Mouse (Mus musculus) thymus, adult 2 months (tissue): ENCODE results near the gene Nckap5. TPM values are rescaled to one million over a fixed set of nuclear protein-coding genes. Genes with fewer than 3 reads are reported as not detected.

Source experiments
- DNase-seq: peaks from one replicate; pipeline ENCODE4 v3.0.0; 2021
- H3K27ac ChIP-seq: fragments of 200-500 bp; 2 replicates; pipeline ENCODE4 v1.5.1; 2012; ENCODE audit warnings: low read length, control low read depth; ENCODE audit not compliant: control insufficient read depth, insufficient read depth
- H3K27me3 ChIP-seq: fragments of 200-500 bp; 2 replicates; pipeline ENCODE4 v1.6.1; 2012; ENCODE audit warnings: mild to moderate bottlenecking, low read length, moderate library complexity, mixed read lengths; ENCODE audit not compliant: control insufficient read depth, insufficient read depth
- H3K36me3 ChIP-seq: fragments of 200-500 bp; 2 replicates; pipeline ENCODE4 v1.6.1; 2012; ENCODE audit warnings: mild to moderate bottlenecking, low read length, moderate library complexity; ENCODE audit not compliant: control insufficient read depth, insufficient read depth
- H3K4me1 ChIP-seq: fragments of 200-500 bp; replicated peaks from 2 replicates; pipeline ENCODE4 v1.6.1; 2012; ENCODE audit warnings: low read length; ENCODE audit not compliant: control insufficient read depth, insufficient read depth
- H3K4me3 ChIP-seq: fragments of 200-500 bp; 2 replicates; pipeline ENCODE4 v1.5.1; 2012; ENCODE audit warnings: mild to moderate bottlenecking, low read length, control low read depth, moderate library complexity; ENCODE audit not compliant: control insufficient read depth, insufficient read depth
- CTCF ChIP-seq: fragments of 200-500 bp; IDR thresholded peaks from 2 replicates; pipeline ENCODE4 v1.5.1; 2012; ENCODE audit warnings: mild to moderate bottlenecking, control low read depth, low read length, moderate library complexity, borderline replicate concordance; ENCODE audit not compliant: control insufficient read depth, poor library complexity, insufficient read depth; ENCODE audit errors: extremely low read depth
- POLR2A ChIP-seq: fragments of 200-500 bp; IDR thresholded peaks from 2 replicates; pipeline ENCODE4 v1.6.1; 2012; ENCODE audit warnings: mild to moderate bottlenecking, low read length, control low read depth, moderate library complexity; ENCODE audit not compliant: control insufficient read depth, poor library complexity, insufficient read depth; ENCODE audit errors: extremely low read depth
- WGBS: fragments of 180-500 bp; shearing (Covaris S2); methylation state at CpG from one replicate; pipeline ENCODE4 v1.1.7; 2018; 5-methylcytosine and 5-hydroxymethylcytosine counted together
- polyA plus RNA-seq: library from polyadenylated mRNA; depleted of rRNA; stranded (reverse); fragments of >200 nt; gene quantifications from 2 replicates; pipeline ENCODE4 v1.2.3, GENCODE M21; 2012

The Nckap5 gene
- polyA plus RNA-seq, 1 experiment = 0.50 TPM

- H3K27ac ChIP-seq = no peak overlapping the region
- no peak for DNase-seq
- TF ChIP-seq POLR2A (no peak), CTCF (no peak)
These were observed 920.3 kb downstream of the Nckap5 start for GRCm38 (mm10) chr1:125910211-125910870.

DNA sequence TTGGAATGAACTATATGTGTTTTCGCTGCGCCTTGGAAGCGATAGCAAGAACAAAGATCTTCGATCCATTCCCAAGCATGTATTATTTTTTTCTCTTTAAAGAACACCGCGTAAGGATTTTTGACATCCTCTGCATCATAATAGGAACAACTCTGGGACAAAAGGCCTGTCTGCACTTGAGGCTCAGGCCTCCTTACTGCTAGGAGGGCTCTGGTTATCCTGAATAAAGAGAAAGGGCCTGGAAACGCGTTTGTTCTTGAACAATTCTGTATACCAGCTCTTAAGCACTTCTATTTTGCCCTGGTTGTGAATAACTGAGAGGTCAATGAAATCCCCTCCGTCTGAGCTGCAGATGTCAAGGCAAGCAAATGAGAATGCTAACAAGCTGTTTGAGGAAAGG is 937.4 kb downstream of the Nckap5 start:
- no peaks in the 10 kb centered on the region for H3K36me3 ChIP-seq
- WGBS = 94% methylated on average over 9 of the region's 9 CpGs
- H3K27ac ChIP-seq = no peak overlapping the region
- H3K4me1 ChIP-seq = no peaks in the 10 kb centered on the region
- no peak for DNase-seq
- no peaks in the 10 kb centered on the region for H3K27me3 ChIP-seq
- TF ChIP-seq CTCF (no peak), POLR2A (no peak)
- no peak overlapping the region for H3K4me3 ChIP-seq

More at GRCm38 (mm10) chr1:125910211-125910870, 920.3 kb downstream of the Nckap5 start:
- H3K4me1 ChIP-seq = no peaks in the 10 kb centered on the region
- H3K27me3 ChIP-seq = peaks cover 2% of the 10 kb centered on the region; the same call in 1 of the 2 replicates
- 22% methylated on average over 14 of the region's 14 CpGs for WGBS
- H3K36me3 ChIP-seq = no peaks in the 10 kb centered on the region
- H3K4me3 ChIP-seq = no peak overlapping the region

DNA sequence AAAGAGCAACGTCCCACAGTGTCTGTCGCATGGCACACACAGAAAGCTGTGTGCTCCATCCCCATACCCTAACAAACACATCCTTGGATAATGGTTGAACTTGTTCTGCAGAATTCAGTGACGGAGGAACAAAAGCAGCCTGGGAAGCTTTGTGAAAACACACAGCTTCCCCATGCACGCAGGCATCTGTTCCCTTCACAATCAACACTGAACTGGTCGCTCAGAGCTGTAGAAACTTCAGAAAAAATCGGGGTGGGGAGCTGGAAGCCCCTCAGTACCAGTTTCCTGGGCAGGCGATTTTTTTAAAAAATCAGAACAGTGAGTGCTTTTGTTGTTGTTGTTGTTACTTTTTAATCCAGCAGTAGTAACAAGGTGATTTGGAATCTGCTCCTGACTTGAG is 960.5 kb downstream of the Nckap5 start:
- no peaks in the 10 kb centered on the region for H3K36me3 ChIP-seq
- 68% methylated on average over 7 of the region's 7 CpGs for WGBS
- no peak overlapping the region for H3K4me3 ChIP-seq
- H3K27ac ChIP-seq = no peak overlapping the region
- no peak for TF ChIP-seq POLR2A
- no peak for TF ChIP-seq CTCF
- H3K27me3 ChIP-seq = no peaks in the 10 kb centered on the region
- H3K4me1 ChIP-seq = no peaks in the 10 kb centered on the region
- no peak for DNase-seq
